Mouse (Mus musculus) hindlimb bud, embryonic 11.5 days (tissue): ENCODE measurements at regions not wholly inside any gene's neighbourhood (a gene's known extent, or its start where the extent isn't known, plus 50 kb on each side); places are given as distances from the start of the nearest gene placed in this dataset.

Experiments used
- DNase-seq: peaks from one replicate; pipeline ENCODE4 v3.0.0-alpha.2; 2012; ENCODE audit warnings: low read depth, low spot score; ENCODE audit errors: extremely low spot score

DNA sequence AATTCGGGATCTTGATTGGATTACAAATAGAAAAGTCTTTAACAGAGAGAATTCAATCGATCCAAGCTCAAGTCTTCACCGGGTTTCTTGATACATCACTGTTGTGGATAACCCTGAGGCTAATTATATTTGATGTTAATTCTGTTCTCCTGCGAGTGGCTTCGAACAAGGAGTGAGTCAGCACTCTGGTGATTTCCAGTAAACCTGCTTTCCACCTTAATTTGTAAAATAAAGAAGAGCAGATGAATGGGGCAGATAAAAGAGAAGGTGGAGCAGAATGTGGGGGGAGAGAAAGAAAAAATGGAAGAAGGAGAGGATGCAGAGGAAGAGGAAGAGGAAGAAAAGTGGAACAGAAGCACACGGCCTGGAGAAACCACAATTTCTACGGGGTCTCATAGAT is 137.5 kb upstream of the Tll1 start:
- DNase-seq, result no peak

DNA sequence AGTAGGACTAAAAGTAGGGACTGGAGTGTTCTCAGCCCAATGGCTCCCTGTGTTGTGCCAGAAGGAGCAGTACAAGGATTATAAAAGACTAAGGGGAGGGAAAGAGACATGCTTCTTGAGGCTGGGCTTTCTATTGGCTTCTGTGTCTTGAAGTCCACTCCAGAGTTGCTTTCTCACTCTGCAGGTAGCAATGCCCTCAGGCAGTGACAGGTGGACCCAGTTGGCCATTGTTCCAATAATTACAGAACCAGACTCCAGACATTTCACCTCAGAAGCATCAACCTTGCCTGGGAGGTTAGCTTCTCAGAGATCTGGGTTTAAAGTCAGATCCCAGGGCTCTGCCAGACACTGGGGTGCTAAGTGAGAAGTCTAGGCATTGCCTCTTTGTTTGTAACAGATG is 136.3 kb upstream of the Tll1 start:
- DNase-seq, result no peak

DNA sequence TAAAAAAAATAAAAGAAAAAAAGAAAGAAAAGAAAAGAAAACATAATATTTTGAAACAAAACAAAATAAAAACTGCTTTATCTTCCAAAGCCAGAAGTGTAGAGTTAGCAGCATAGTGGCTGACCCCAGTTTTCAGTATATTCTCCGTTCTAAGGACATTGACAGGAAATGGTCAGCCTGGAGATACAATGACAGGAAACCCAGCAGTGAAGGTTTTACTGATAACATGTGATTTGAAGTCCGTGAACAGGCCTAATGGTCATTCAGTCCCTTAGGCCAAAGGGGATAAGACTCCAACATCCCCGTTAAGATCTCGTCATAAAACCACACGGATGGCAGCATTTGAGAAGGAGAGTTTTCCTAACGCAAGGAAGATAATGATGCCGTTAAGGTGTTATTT is 131.3 kb upstream of the Tll1 start:
- no peak for DNase-seq

DNA sequence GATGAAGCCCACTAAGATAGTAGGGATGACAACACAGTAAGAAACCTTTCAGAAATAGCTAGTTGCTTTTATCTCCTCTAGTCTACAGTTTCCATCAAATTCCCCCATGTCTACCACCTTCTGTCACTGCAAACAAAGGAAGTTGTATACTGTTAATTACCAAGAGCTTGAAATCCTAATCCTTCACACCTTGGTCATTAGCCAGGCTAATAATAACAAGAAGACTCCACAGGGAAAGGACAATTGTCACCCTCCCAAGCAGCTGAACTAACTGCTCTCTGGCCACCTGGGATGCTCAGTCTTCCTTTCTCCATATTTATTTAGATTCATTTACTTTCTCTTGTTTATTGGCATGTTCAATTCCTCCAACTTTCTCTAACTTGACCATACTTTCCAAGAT is 130.5 kb upstream of the Tll1 start:
- no peak for DNase-seq

DNA sequence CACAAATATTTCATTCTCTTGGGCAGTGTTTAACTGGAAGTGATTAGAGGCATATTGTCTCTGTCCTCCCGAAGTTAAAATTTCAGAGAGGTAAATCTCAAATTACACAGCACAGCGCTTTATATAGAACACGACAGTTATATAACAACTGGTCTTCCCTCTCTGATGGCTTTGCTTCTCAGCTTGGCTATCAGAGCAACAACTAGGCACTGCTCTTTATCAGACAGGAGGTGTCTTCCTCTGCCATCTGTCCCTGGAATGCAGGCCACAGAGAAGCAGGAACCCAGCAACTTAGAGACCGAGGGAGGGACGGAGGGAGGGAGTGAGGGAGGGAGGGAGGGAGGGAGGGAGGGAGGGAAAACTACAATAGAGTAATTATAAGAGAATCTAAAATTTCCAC is 129.4 kb upstream of the Tll1 start:
- DNase-seq, result no peak

DNA sequence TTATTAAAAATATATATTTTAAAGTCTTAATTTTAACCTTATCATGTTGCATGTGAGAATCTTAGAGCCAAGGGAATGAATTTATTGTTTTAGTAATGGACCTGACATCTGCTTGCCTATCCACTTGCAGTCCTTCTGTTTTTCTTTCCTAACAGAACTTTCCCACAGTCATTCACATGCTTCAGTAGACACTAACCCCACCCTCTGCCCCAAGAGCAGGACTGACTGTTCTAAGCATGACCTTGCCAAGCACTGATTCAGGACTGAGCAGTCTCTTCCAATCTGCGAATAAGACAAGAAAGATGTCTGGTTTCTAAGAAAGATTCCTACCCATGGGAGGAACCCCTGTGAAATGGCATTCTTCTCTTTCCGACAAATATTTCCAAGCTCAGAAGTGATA is 117.9 kb upstream of the Tll1 start:
- DNase-seq, result no peak

DNA sequence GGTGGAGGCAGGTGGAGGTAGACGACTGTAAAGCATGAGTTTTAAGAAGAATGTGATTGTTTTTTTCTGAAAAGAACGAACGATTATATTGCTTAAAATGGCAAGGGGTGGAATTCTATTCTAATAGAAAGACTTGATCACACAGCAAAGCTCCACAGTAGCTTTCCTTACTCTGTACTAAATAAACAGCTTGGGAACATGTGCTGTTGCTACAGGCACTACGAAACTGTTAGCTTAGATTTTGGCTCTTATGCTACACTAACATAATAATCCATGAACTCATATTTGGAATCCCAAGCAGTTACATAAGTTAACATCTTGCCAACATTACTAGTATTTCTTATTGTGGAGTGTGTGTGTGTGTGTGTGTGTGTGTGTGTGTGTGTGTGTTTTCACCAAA is 114.3 kb upstream of the Tll1 start:
- DNase-seq, result no peak

DNA sequence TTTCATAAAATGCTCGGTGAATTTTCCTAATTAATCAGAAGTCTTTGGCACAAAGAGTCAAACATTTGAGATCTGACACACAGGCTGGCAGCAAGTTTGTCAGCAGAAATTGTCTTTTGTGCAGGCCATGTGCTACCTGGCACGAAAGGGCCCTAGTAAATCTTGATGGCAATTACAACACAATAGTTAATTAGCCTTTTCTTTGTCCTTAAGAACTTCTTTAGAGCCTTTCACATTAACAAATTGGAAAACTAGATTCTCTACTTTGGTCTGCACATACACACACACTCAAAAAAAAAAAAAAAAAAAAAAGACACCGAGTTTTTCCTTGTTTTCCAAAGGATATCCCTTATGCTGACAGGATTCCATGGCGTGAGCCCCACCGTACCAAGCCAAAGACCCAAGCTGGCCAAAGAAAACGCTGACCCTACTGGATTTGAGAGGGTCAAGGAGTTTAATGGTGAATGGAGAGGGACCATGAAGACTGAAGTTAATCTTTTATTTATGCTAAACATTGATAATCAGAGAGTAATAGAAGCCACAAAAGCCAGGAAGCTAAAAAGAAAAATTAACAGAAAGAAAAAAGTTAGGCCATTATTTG is 113.2 kb upstream of the Tll1 start:
- no peak for DNase-seq

DNA sequence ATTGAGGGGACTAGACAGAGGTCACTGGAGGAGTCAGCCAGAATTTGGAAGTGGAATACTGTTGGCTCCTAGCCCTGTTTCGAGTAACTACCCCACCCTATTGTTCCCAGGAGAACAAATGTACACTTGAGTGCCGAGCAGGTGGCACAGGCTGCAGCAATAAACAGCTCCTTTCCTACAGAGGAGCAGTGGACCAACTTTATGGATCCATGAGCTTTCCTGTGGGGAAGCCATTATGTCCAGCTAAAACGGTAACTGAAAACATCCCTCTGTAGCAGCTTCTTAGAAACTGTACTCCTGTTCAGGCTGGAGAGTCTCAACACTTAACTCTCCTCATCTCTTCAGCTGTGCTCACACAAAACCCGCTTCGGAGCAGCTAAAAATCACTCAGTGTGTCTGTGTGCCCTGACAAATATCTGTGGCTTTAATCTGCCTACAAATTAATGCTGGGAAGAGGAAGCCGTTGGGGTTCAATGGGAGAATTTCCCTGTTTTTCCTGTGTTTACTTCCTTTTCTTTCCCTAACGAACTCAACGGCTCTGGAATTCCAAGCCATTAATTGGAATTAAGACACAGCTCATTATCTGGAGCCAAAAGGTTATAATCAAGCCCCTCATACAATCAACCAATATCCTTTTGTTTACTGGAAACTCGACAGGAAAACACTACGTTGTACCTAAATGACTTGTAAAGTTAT is 112.6 kb upstream of the Tll1 start:
- no peak for DNase-seq

DNA sequence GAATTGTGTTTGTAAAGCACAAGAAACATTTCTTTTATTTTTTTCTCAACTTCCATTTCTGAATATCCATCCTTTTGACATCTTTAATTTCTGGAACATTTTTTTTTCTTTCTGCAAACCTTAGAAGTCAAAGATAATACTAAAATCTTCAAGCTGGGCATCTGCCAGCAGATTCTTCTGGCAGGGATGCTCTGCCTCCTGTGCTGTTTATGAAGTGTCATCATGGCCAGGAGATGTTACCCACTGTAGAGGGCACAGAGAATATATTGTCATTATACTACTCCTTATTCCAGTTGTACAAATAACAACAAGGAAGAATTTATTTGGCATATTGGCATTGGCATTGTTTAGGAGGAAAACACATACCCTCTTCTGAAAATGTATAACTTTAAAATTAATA is 111.7 kb upstream of the Tll1 start:
- DNase-seq, result no peak

DNA sequence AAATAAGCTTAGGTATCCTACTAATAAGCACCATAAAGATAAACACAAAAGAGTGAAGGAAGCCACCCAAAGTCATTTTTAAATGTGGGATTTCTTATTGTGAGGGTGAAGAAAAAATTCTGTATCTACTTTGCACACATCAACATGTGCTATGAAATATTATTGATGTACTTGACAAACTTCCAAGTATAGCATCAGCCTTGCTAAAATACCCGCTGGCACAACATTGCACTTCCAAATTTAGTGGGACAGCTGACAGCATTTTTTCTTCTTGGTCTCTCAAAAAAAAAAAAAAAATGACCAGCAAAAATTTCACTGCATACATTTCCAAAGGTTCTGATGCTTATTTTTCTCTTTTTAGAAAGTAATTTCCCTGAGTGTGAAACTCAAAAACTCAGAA is 101.9 kb upstream of the Tll1 start:
- no peak for DNase-seq

DNA sequence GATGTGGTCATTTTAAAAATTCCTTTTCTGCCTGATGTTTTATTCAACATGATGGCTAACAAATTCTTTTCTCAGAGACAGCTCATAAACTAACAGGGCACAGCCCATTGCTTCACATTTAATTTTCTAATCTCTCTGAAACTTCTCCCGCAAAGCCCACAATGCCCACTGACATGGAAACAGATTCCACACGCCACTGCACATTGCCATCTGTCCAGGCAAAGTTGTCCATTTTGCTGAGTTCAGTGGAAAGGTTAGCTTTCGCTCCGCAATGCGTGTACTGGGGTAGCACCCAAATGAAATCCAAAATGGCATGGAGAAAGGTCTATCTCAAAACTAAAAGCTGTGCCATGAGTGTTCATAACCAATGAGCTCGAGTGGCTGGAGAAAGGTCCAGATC is 76.7 kb upstream of the Tll1 start:
- no peak for DNase-seq

DNA sequence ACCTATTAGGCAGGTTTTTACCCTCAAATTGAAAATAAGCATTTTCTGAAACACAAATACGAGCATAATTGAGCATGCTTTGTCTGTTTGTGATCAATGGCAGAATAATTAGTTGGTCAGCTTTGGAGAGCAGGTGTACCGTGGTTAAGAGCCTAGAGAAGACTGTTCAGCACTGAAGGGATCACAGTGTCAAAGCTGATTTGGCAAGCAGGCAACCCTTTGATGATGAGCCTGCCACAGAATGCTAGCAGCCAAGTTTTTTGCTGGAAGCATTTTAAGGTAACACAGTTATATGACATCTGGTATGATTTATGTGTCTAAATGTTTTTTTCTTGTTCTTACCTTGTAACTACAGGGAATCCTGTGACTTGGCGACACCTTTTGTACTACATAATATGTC is 75.5 kb upstream of the Tll1 start:
- no peak for DNase-seq

DNA sequence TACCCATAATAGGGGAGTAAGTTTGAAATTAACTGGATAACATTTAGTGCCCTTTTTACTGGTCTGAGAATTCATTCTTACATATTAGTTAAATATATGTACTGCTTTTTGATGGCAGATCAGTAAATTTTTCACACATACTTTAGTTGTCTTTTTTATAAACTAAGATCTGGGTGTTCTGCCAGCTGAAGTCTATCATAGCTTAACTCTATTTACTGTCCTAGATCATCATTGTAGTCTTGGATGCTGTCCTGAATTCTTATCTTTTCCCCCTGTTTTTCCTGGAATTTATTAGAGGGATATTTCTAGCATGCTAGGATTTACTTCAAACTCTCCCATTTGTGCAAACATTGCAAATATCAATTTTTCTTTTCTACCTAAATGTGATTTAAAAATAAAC is 74.3 kb upstream of the Tll1 start:
- DNase-seq, result no peak

DNA sequence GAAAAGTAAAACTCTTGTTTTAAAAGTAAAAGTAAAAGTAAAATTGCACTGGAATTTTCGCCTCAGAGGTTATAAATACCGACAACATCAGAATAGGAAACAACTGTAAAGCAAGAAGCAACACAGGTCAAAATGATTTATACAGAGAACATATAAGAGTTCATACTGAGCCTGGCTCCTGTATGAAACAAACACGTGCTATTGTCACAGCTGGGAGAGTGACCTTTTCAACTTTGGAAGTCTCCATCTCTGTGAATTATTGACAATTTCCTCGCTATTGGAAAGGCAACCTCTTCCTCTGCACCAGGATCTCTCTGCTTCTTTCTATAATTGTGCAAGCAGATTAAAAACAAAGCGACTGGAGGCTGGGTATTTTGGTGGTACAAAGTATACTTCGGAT is 70.0 kb upstream of the Tll1 start:
- DNase-seq, result no peak

DNA sequence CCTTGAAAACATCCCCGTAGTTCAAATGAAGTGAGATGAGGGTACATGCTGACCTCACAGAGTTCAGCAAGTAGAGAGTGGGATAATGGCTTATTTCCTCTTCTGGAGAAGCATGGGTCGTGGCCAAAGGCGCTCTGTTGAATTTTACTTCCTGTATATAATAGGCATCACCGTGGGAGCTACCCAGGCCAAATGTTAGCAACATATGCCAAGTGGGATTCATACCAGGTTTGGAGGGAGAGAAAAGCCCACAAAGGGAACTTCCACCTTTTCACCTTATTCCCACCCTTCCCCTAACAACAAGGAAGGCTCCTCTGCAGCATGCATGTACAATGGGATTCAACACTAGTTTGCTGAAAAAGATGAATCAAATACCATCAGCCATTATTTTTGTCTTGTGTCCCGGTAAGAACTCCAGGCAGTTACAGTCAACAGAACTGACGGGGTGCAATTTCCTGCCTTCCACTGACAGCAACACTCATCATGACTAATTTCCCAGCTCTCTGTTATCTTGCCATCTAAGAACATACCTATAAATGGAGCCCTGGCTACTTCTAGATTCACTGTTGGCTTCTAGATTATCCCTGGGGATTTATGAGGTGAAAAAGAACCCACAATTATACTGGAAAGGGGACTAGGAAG is 59.4 kb upstream of the Tll1 start:
- no peak for DNase-seq
